Mouse (Mus musculus) adrenal gland, postnatal 10 days (tissue): ENCODE results near the gene Gm10439. TPM values are rescaled to one million over a fixed set of nuclear protein-coding genes. Genes with fewer than 3 reads are reported as not detected.
"Not testable (repeated sequence)": the region's sequence is repeated elsewhere in the genome, so short reads cannot be mapped to it uniquely, and the experiment has no call there.

ENCODE experiments used
- DNase-seq: peaks from one replicate; pipeline ENCODE4 v3.0.0; 2021; ENCODE audit warnings: mixed read lengths
- long read RNA-seq, 2 experiments: library from polyadenylated mRNA; stranded (forward); transcript quantifications; one replicate each; pipeline ENCODE4 v2.0.0; 2021
- total RNA-seq, 2 experiments: library from RNA; stranded (reverse); gene quantifications; 2 replicates each; pipeline ENCODE4 v1.2.3; 2021

The Gm10439 gene
- not detected for total RNA-seq
- long read RNA-seq, experiment 1, result 0 reads
- long read RNA-seq, experiment 2, result 0 reads

DNA sequence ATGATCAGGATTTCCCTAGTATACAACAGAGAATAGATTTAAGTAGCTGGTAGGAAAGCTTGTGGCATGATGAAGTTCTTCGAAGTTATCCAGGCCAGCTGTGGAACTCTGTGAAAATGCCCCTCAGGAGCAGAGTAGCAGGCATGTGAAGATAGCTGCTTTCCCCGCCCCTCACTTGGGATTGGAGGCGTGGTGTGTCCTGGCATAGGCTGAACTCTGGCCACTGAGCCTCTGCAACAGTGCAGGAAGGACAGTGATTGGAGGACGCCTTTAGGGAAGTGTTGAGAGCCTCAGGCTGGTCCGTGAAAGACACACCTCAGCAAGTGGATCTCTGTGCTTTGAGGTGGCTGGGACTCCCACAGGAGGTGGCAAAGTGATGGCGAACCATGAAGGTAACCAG lies at the start of gene Gm10439:
Gene Gm10439 (plus strand): TSS at position 301 of the 400 bp plus-strand sequence.
- not testable (repeated sequence) for DNase-seq

Other genes starting within 250 kb of the Gm10439 start
- not detected for gene Gm15085, start 147.0 kb upstream of the Gm10439 start, total RNA-seq
- not detected for gene Gm15097, start 189.9 kb downstream of the Gm10439 start, total RNA-seq